Comparison of ENCODE assay signal across 14 mouse cellular contexts in the genomic region with DNA sequence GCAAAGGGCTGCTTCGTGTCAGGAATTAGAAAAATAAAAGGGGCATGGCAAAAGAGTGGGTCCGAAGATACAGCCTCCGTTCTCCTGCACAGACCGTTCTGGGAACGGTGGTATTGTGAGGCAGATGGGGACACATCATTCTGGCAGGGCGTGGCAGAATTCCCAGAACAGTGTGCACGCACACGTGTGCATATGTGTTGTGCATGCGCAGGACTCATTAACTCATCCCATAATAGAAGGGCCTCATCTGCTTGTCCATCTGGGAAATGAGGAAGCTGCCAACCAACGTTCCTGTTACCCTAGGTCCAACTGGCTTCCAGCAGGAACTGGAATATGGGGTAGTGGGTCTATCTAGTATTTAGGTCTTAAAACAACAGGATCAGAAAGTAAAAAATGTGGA.
DNase-seq lines count a peak whose midpoint lies in the region; ATAC-seq lines count a peak whose summit lies in the region.
"Had no signal": no experiment of that assay in that cellular context is flagged by ENCODE, and none has a peak within 500 bp of the region (broad histone marks: within the 10 kb centered on the region; RNA-seq: fewer than 3 reads in every experiment).

No protein-coding gene starts in this region.

- no peak overlapping the region for H3K9ac ChIP-seq in forebrain, embryonic 15.5 days (replicated peaks)
- no peak overlapping the region for H3K9ac ChIP-seq in forebrain, embryonic 12.5 days
- H3K9ac ChIP-seq: liver, embryonic 13.5 days had no signal

- no peaks in the 10 kb centered on the region for H3K27me3 ChIP-seq in forebrain, embryonic 15.5 days
- peaks cover 6% of the 10 kb centered on the region; the same call in 1 of the 2 replicates for H3K27me3 ChIP-seq in forebrain, embryonic 12.5 days
- H3K27me3 ChIP-seq: liver, embryonic 13.5 days had no signal

- peak; percentile 72 for ATAC-seq in forebrain, embryonic 15.5 days (replicated peaks)
- ATAC-seq in forebrain, embryonic 12.5 days (ENCODE audit: low FRiP score), result no peak
- ATAC-seq: intestine, postnatal 0 days had no signal

- H3K36me3 ChIP-seq in forebrain, embryonic 15.5 days, result no peaks in the 10 kb centered on the region
- H3K36me3 ChIP-seq in forebrain, embryonic 12.5 days (replicated peaks), result no peaks in the 10 kb centered on the region
- H3K36me3 ChIP-seq: liver, embryonic 13.5 days had no signal

- no peaks in the 10 kb centered on the region for H3K9me3 ChIP-seq in forebrain, embryonic 15.5 days
- no peaks in the 10 kb centered on the region for H3K9me3 ChIP-seq in forebrain, embryonic 12.5 days
- H3K9me3 ChIP-seq: liver, embryonic 13.5 days had no signal

- H3K27ac ChIP-seq in forebrain, embryonic 15.5 days (replicated peaks), result peak overlapping the region; percentile 68
- no peak overlapping the region for H3K27ac ChIP-seq in forebrain, embryonic 12.5 days
- H3K27ac ChIP-seq: left cerebral cortex, adult 2 months; liver, embryonic 13.5 days had no signal

- peak; percentile 30 to 57 for DNase-seq in frontal cortex, adult 2 months (ENCODE audit: extremely low spot score in 1 of 2, low spot score in 1 of 2)
- peak; percentile 76 to 77 for DNase-seq in layer of hippocampus, postnatal 36 days
- peak; percentile 49 to 64 for DNase-seq in right cerebral cortex, postnatal 36 days (ENCODE audit: low spot score in 2 of 2)
- DNase-seq in spleen, postnatal 4 days (ENCODE audit: low spot score in 2 of 2), result no peak
- no peak for DNase-seq in thymus, postnatal 10 days (ENCODE audit: low spot score in 2 of 2)
- DNase-seq in ovary, postnatal 36 days (ENCODE audit: low spot score), result no peak
- DNase-seq: gastrocnemius, postnatal 36 days; liver, embryonic 13.5 days; lung, postnatal 4 days; thymus, adult 2 months had no signal

- H3K4me2 ChIP-seq in forebrain, embryonic 15.5 days (replicated peaks), result no peak overlapping the region
- no peak overlapping the region for H3K4me2 ChIP-seq in forebrain, embryonic 12.5 days
- H3K4me2 ChIP-seq: liver, embryonic 13.5 days had no signal

- H3K4me3 ChIP-seq in forebrain, embryonic 15.5 days, result no peak overlapping the region
- H3K4me3 ChIP-seq in forebrain, embryonic 12.5 days (replicated peaks), result no peak overlapping the region
- H3K4me3 ChIP-seq: left cerebral cortex, adult 2 months; liver, embryonic 13.5 days had no signal

- peaks cover 36% of the 10 kb centered on the region for H3K4me1 ChIP-seq in forebrain, embryonic 15.5 days
- peaks cover 10% of the 10 kb centered on the region for H3K4me1 ChIP-seq in forebrain, embryonic 12.5 days
- H3K4me1 ChIP-seq: liver, embryonic 13.5 days had no signal

- 63% methylated on average over 10 of the region's 10 CpGs for WGBS in forebrain, embryonic 15.5 days
- 86% methylated on average over 10 of the region's 10 CpGs for WGBS in forebrain, embryonic 12.5 days

Comparison
In these comparisons a context has a peak if more than half of its experiments do, and no peak if none do; other contexts are left out.
1. DNase-seq: peak in frontal cortex, adult 2 months (2 of 2), layer of hippocampus, postnatal 36 days (2 of 2) and right cerebral cortex, postnatal 36 days (2 of 2); none in spleen, postnatal 4 days (0 of 2), thymus, postnatal 10 days (0 of 2) and ovary, postnatal 36 days (single experiment).